Mouse (Mus musculus) left cerebral cortex, adult 18-20 months (tissue): ENCODE measurements around the gene Gm20716. TPM values are rescaled to one million over a fixed set of nuclear protein-coding genes. Genes with fewer than 3 reads are reported as not detected.

Experiments used
- DNase-seq, 2 experiments: peaks; one replicate each; pipeline ENCODE4 v3.0.0; 2021 to 2022; ENCODE audit warnings: low spot score in 2 of 2, mixed read lengths in 1 of 2
- long read RNA-seq, 2 experiments: library from polyadenylated mRNA; stranded (forward); transcript quantifications; one replicate each; pipeline ENCODE4 v2.0.0; 2021
- total RNA-seq, 2 experiments: library from RNA; stranded (reverse); gene quantifications; 2 replicates each; pipeline ENCODE4 v1.2.3; 2021

Gm20716 gene
- total RNA-seq, result 10 to 100 TPM; 36.4 to 37.0 TPM
- long read RNA-seq, experiment 1, partial matches to known transcripts, result 3 of 13 reads
- long read RNA-seq, experiment 1, other reads (novel, unspliced or antisense), result 10 of 13 reads
- long read RNA-seq, experiment 2, partial matches to known transcripts, result 2 of 12 reads
- long read RNA-seq, experiment 2, other reads (novel, unspliced or antisense), result 10 of 12 reads

- DNase-seq, result peak; percentile 83 to 88
These were observed at the start of gene Gm20716, which contains the start of the genes Dpm1 and Mocs3 for GRCm38 (mm10) chr2:168230026-168230728. TSS of gene Gm20716 (minus strand) at chr2:168230364. TSS of gene Dpm1 (minus strand) at chr2:168230591. TSS of gene Mocs3 (plus strand) at chr2:168230622.

GRCm38 (mm10) chr2:168274374-168274935 is 44.3 kb upstream of the Gm20716 start:
- peak; percentile 70 to 83 for DNase-seq

GRCm38 (mm10) chr2:168273387-168273786 is 43.2 kb upstream of the Gm20716 start:
- DNase-seq, result no peak

- no peak for DNase-seq
These were observed 37.9 kb upstream of the Gm20716 start for GRCm38 (mm10) chr2:168268033-168268432.

- DNase-seq, result peak; percentile 64 to 82
These were observed 30.7 kb upstream of the Gm20716 start for GRCm38 (mm10) chr2:168260900-168261299.

GRCm38 (mm10) chr2:168260124-168260523 is 30.0 kb upstream of the Gm20716 start:
- DNase-seq, result no peak

- no peak for DNase-seq
These were observed 28.9 kb upstream of the Gm20716 start for GRCm38 (mm10) chr2:168259046-168259445.

GRCm38 (mm10) chr2:168257188-168257587 is 27.0 kb upstream of the Gm20716 start:
- no peak for DNase-seq

GRCm38 (mm10) chr2:168256506-168256905 is 26.3 kb upstream of the Gm20716 start:
- no peak for DNase-seq

- DNase-seq, result peak in 1 of 2 experiments; percentile 45
These were observed 23.7 kb upstream of the Gm20716 start for GRCm38 (mm10) chr2:168253822-168254221.

- no peak for DNase-seq
These were observed 22.6 kb upstream of the Gm20716 start for GRCm38 (mm10) chr2:168252639-168253292.

GRCm38 (mm10) chr2:168250270-168250669 is 20.1 kb upstream of the Gm20716 start:
- peak; percentile 87 to 97 for DNase-seq

GRCm38 (mm10) chr2:168248856-168249245 is 18.7 kb upstream of the Gm20716 start:
- DNase-seq, result no peak

- DNase-seq, result no peak
These were observed 18.1 kb upstream of the Gm20716 start for GRCm38 (mm10) chr2:168248167-168248855.

GRCm38 (mm10) chr2:168245571-168245970 is 15.4 kb upstream of the Gm20716 start:
- no peak for DNase-seq

GRCm38 (mm10) chr2:168243278-168243677 is 13.1 kb upstream of the Gm20716 start:
- no peak for DNase-seq

GRCm38 (mm10) chr2:168242841-168243240 is 12.7 kb upstream of the Gm20716 start:
- DNase-seq, result no peak

GRCm38 (mm10) chr2:168238335-168238734 is 8.2 kb upstream of the Gm20716 start:
- DNase-seq, result no peak

- no peak for DNase-seq
These were observed 3.1 kb upstream of the Gm20716 start for GRCm38 (mm10) chr2:168233286-168233685.

GRCm38 (mm10) chr2:168231471-168231829 is 1.3 kb upstream of the Gm20716 start:
- no peak for DNase-seq

GRCm38 (mm10) chr2:168230773-168231470 is 758 bp upstream of the Gm20716 start:
- peak in 1 of 2 experiments; percentile 36 for DNase-seq
